Mouse (Mus musculus): Measurements from ENCODE around the gene Irs1. TPM values are rescaled to one million over a fixed set of nuclear protein-coding genes. Genes with fewer than 3 reads are reported as not detected.

Gene Irs1
- polyA plus RNA-seq, 1 experiment, result 6.3 TPM

DNA sequence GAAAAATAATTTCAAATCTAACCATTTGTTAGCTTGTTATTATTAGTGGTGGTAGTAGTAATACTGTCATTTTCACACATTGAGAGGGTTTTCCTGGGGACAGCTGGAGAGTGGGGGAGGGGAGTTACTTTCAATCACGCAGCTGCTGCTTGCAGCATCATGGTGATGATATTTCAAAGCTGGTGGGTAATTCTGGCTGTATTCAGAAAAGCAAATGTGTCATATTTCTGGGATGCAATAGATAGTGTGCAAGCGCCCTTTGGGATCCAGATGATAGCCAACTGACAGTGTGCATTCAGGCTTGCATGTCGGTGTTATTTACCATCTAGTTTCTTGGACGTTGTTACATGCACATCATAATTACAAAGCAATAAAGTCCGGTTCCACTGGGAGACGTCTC lies 29.2 kb upstream of the Irs1 start:
- no peak for TF ChIP-seq CTCF (IDR thresholded peaks at IDR 0.05; ENCODE audit: extremely low read depth, insufficient read depth, low read length)
- no peak for TF ChIP-seq POLR2A (IDR thresholded peaks at IDR 0.05; ENCODE audit: extremely low read depth, insufficient read depth, low read length)
- Histone ChIP-seq H3K4me3 (ENCODE audit: insufficient read depth, low read length) (no peak overlapping the region), H3K4me1 (ENCODE audit: control insufficient read depth, insufficient read depth, low read length) (no peaks in the 10 kb centered on the region), H3K27ac (ENCODE audit: insufficient read depth, low read length) (no peak overlapping the region)

DNA sequence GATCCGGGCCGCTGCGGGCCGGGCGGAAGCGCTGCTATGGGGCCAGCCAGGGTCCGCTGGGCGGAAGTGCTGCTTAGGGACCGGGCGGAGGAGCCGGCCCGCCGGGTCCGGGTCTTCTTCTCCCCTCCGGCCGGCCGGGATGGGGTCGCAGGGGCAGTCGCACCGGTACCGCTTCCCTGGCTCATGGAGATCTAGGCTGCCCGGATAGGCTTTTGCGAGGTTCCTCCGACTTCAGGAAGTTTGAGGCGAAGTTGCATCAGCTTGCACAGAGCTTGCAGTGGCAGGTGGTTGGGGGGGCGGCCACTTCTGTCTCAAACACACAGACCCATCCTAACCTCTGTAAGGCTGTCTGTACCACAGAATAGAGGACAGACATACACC lies 25.5 kb upstream of the Irs1 start:
- Histone ChIP-seq H3K4me3 (ENCODE audit: insufficient read depth, low read length) (peak overlapping the region; percentile 46), H3K4me1 (ENCODE audit: control insufficient read depth, insufficient read depth, low read length) (no peaks in the 10 kb centered on the region), H3K27ac (ENCODE audit: insufficient read depth, low read length) (0 out of 2 replicates have a peak overlapping the region, but pooled peaks have one; percentile 26)
- TF ChIP-seq CTCF (IDR thresholded peaks at IDR 0.05; ENCODE audit: extremely low read depth, insufficient read depth, low read length), result no peak
- no peak for TF ChIP-seq POLR2A (IDR thresholded peaks at IDR 0.05; ENCODE audit: extremely low read depth, insufficient read depth, low read length)

DNA sequence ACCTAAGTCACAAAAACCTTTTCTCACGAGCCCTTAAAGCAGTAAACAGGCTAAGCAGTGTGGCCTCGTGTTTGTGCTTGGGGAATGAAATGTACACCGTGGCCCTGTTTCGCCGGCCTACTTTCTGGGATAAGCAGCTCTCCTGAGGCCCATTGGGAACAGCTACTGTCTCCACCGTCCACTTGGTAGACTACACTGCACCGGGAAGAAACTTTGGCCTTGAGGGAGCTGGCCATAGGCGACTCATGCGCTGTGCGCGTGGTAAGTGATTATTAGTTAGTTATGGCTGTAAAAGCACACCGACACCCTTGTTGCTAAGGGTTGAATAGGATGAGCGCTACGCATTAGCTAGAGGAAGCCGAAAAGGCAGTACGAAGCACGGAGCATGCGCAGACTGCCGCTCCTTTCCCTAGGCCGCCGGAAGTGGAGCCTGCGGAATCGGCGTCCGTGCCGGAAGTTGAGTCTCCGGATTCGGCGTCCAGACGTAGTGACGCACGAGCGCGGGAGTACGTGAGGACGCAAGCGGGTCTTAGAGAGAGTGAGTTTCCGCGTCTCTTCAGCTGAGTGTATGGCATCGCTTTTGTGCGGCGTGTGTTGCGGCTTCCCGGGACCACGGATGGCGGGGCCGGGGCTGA lies 25.0 kb upstream of the Irs1 start, which contains the start of gene Rhbdd1:
TSS of gene Rhbdd1 (plus strand) at position 342 of the 635 bp plus-strand sequence.
- TF ChIP-seq CTCF (IDR thresholded peaks at IDR 0.05; ENCODE audit: extremely low read depth, insufficient read depth, low read length) (no peak), POLR2A (IDR thresholded peaks at IDR 0.05; ENCODE audit: extremely low read depth, insufficient read depth, low read length) (peak; percentile 94)
- Histone ChIP-seq H3K4me1 (ENCODE audit: control insufficient read depth, insufficient read depth, low read length) (no peaks in the 10 kb centered on the region), H3K27ac (ENCODE audit: insufficient read depth, low read length) (peak within 1 kb of the TSS; percentile 89), H3K4me3 (ENCODE audit: insufficient read depth, low read length) (peak within 1 kb of the TSS; percentile 46)

DNA sequence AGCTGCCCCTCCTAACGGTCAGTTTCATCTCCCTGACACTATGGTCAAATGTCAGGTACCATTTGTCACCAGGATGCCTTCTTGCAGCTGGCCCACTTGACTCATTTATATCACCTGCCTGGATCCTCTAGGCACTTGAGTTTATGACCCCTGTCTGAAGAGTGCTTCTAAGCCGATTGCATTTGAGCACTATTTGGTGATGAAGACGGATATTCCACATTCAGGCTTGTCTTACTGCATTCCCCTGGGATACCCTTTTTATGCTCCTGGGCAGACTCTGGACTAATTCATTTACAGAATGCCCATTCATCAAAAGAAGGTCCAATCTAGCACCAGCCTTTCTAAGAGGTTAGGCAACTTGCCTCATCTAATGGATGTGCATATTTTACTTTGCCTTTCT lies 13.3 kb upstream of the Irs1 start:
- no peaks in the 10 kb centered on the region for H3K4me1 ChIP-seq (ENCODE audit: control insufficient read depth, insufficient read depth, low read length)
- H3K27ac ChIP-seq (ENCODE audit: insufficient read depth, low read length), result no peak overlapping the region
- no peak for TF ChIP-seq POLR2A (IDR thresholded peaks at IDR 0.05; ENCODE audit: extremely low read depth, insufficient read depth, low read length)
- H3K4me3 ChIP-seq (ENCODE audit: insufficient read depth, low read length), result no peak overlapping the region

DNA sequence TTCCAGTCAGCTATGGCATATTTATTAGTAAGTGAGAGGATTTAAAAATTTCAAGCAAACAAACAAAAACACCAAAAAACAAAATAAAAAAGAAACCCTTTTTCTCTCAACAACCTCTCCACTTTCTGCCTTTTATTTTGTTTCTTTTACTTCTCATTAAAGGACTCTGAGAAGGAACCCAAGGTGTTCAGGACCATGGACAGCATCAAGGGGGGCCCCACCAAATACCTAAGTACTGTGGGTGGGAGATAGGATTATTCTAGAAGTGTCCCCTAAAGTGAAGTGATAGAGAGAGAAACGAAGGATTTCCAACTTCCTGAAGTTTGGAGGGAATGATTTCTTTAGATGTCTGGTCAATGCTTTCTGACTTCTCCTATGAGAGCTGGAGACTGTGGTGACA lies 7.4 kb upstream of the Irs1 start:
- TF ChIP-seq POLR2A (IDR thresholded peaks at IDR 0.05; ENCODE audit: extremely low read depth, insufficient read depth, low read length) (no peak), CTCF (IDR thresholded peaks at IDR 0.05; ENCODE audit: extremely low read depth, insufficient read depth, low read length) (no peak)
- no peak overlapping the region for H3K4me3 ChIP-seq (ENCODE audit: insufficient read depth, low read length)
- no peak overlapping the region for H3K27ac ChIP-seq (ENCODE audit: insufficient read depth, low read length)
- H3K4me1 ChIP-seq (ENCODE audit: control insufficient read depth, insufficient read depth, low read length), result no peaks in the 10 kb centered on the region

DNA sequence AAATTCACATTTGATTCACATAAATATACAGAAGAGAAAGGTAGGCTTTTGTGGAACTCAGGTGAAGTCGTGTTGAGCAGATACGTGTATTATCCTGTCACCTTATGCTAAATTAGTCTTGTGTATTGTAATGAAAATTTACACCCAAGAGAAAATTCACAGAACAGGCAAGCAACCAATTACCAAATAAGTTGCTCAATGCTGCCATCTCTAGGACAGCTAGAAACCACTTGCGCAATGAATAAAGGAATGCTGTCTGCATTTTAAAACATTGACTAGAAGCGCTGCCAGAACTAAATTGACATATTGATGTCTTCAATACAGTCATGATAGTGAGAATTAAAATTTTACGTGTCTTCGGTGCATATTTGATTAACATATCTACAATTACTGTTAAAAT lies 2.9 kb upstream of the Irs1 start:
- Histone ChIP-seq H3K4me1 (ENCODE audit: control insufficient read depth, insufficient read depth, low read length) (no peaks in the 10 kb centered on the region; the same call in 1 of the 2 replicates), H3K27ac (ENCODE audit: insufficient read depth, low read length) (no peak overlapping the region), H3K4me3 (ENCODE audit: insufficient read depth, low read length) (no peak overlapping the region)
- TF ChIP-seq CTCF (IDR thresholded peaks at IDR 0.05; ENCODE audit: extremely low read depth, insufficient read depth, low read length) (peak; percentile 39; the same call in 1 of the 2 replicates), POLR2A (IDR thresholded peaks at IDR 0.05; ENCODE audit: extremely low read depth, insufficient read depth, low read length) (no peak)

DNA sequence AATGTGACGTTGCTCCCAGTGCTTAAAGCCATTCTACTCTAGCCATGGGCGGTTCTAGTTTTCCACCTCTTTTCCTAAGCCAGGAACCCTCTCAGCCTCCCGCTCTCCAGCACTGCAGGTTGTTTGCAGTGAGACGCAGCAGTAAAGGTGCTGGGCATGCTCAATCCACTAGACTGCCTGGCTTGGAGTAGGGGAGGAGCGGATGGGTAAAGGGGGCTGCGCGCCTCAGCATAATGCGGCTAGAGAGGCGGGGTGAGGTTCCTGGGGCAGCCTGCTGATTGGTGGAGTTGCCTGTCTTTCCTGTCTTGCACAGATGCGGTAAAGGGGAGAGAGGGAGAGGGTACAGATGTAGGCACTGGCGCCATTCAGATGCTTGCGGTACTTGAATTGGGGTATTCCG lies 1.6 kb upstream of the Irs1 start:
- Histone ChIP-seq H3K4me3 (ENCODE audit: insufficient read depth, low read length) (peak overlapping the region; percentile 86), H3K4me1 (ENCODE audit: control insufficient read depth, insufficient read depth, low read length) (no peaks in the 10 kb centered on the region; the same call in 1 of the 2 replicates), H3K27ac (ENCODE audit: insufficient read depth, low read length) (no peak overlapping the region)
- peak; percentile 85 for TF ChIP-seq POLR2A (IDR thresholded peaks at IDR 0.05; ENCODE audit: extremely low read depth, insufficient read depth, low read length)
- TF ChIP-seq CTCF (IDR thresholded peaks at IDR 0.05; ENCODE audit: extremely low read depth, insufficient read depth, low read length), result no peak

DNA sequence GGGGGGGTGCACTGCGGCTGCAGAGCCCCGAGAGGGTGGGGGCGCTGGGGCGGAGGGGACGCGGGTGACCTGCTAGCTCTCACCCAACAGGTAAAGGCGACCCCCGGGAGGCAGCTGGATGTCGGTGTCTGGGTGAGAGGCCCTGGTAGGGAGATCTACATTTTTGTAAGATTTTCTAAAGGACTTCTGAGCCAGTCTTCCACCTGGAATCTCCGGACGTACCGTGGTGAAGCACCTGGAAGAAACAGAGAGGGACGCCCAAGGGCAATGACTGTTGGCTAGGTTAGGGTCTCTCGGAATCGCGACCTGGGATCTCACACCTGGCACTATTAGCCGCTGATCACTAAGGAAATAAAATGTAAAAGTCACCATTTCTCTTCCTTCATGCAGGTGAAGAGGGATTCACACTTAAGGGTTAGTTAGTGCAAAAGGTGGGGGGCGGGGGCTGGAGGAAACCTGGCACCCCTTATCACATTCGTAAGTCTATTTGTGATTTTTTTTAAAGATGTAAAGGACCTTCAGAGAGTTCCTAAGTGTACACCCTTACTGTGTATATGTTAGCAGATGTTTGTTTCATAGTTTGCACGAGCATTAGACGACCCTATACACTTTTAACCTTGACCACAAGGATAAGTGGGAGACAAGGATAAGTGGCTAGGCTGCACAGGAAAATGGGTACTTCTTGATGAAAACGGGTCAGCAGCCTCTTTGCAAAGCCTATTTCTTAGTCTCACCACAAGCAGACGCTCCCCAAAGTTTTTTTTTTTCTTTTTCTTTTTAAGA lies 905 bp upstream of the Irs1 start:
- Histone ChIP-seq H3K27ac (ENCODE audit: insufficient read depth, low read length) (no peak overlapping the region), H3K4me1 (ENCODE audit: control insufficient read depth, insufficient read depth, low read length) (peaks cover 1% of the 10 kb centered on the region), H3K4me3 (ENCODE audit: insufficient read depth, low read length) (peak overlapping the region; percentile 86)
- TF ChIP-seq POLR2A (IDR thresholded peaks at IDR 0.05; ENCODE audit: extremely low read depth, insufficient read depth, low read length) (no peak), CTCF (IDR thresholded peaks at IDR 0.05; ENCODE audit: extremely low read depth, insufficient read depth, low read length) (no peak)

DNA sequence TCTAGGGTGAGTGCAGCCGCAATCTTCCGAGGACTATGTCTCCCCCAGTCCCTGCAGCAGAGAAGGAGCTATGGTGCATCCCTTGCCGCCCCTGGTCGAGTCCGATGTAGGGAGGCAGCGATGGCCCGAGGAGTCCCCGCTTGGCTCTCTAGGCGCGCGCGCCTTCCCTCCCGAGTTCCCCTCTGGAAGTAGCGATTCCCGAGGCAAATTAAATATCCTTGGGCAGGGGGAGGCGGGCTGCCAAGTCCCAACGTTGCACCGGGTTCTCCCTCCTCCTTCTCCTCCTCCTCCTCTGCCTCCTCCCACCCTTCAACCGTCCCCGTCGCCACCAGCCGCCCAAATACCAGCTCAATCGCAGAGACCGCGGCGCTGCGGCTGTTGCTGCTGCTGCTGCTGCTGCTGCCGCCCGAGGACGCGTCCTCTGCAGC lies 479 bp downstream of the Irs1 start:
- peaks cover 2% of the 10 kb centered on the region for H3K4me1 ChIP-seq (ENCODE audit: control insufficient read depth, insufficient read depth, low read length)
- TF ChIP-seq POLR2A (IDR thresholded peaks at IDR 0.05; ENCODE audit: extremely low read depth, insufficient read depth, low read length) (peak; percentile 75), CTCF (IDR thresholded peaks at IDR 0.05; ENCODE audit: extremely low read depth, insufficient read depth, low read length) (no peak)
- peak overlapping the region; percentile 86 for H3K4me3 ChIP-seq (ENCODE audit: insufficient read depth, low read length)
- H3K27ac ChIP-seq (ENCODE audit: insufficient read depth, low read length), result peak overlapping the region; percentile 84
